8 mouse cellular contexts compared by ENCODE assay signal in genomic region chr15:25773711-25774513, GRCm38 (mm10).
A peak's percentile ranks its signal among the peaks of the same experiment; 100 is the strongest.
DNase-seq lines count a peak whose midpoint lies in the region; ATAC-seq and TF ChIP-seq lines count a peak whose summit lies in the region.

No protein-coding gene starts in this region.

- H3ac ChIP-seq in C2C12 (ENCODE audit: control insufficient read depth, insufficient read length, low read depth), result peak overlapping the region; percentile 13

- peak overlapping the region; percentile 19 for H3K4me3 ChIP-seq in C2C12 (ENCODE audit: insufficient read depth, poor library complexity, severe bottlenecking)
- H3K4me3 ChIP-seq in hindbrain, embryonic 12.5 days, result peak overlapping the region; percentile 31
- peak overlapping the region; percentile 41 for H3K4me3 ChIP-seq in lung, embryonic 16.5 days (ENCODE audit: low read length)
- peak overlapping the region; percentile 60 for H3K4me3 ChIP-seq in olfactory bulb, adult 2 months (ENCODE audit: insufficient read depth, low read depth, low read length)

- peak; percentile 47 for DNase-seq in adrenal gland, postnatal 25 days
- peak; percentile 74 for DNase-seq in layer of hippocampus, adult 9-11 months
- peak; percentile 43 for DNase-seq in thymus, postnatal 25 days

- peak overlapping the region; percentile 49 for H3K4me2 ChIP-seq in hindbrain, embryonic 12.5 days (replicated peaks)
- H3K4me2 ChIP-seq in lung, embryonic 16.5 days (ENCODE audit: low read depth, low read length), result peak overlapping the region; percentile 59

- no peaks in the 10 kb centered on the region for H3K27me3 ChIP-seq in C2C12 (ENCODE audit: control insufficient read depth, insufficient read depth, insufficient read length)
- no peaks in the 10 kb centered on the region for H3K27me3 ChIP-seq in hindbrain, embryonic 12.5 days
- H3K27me3 ChIP-seq in lung, embryonic 16.5 days (ENCODE audit: control insufficient read depth, insufficient read depth, low read depth, low read length), result no peaks in the 10 kb centered on the region

- peaks cover 64% of the 10 kb centered on the region for H3K36me3 ChIP-seq in C2C12 (ENCODE audit: control insufficient read depth, insufficient read depth)
- peaks cover 13% of the 10 kb centered on the region for H3K36me3 ChIP-seq in hindbrain, embryonic 12.5 days
- peaks cover 15% of the 10 kb centered on the region for H3K36me3 ChIP-seq in lung, embryonic 16.5 days (ENCODE audit: control insufficient read depth, insufficient read depth, low read length)

- TF ChIP-seq POLR2A in olfactory bulb, adult 2 months (IDR thresholded peaks at IDR 0.05; ENCODE audit: insufficient read depth, low read depth, low read length), result no peak

- peaks cover 66% of the 10 kb centered on the region for H3K79me2 ChIP-seq in C2C12 (ENCODE audit: control insufficient read depth, insufficient read depth)

- H3K9ac ChIP-seq in hindbrain, embryonic 12.5 days, result peak overlapping the region; percentile 9; the same call in 1 of the 2 replicates
- peak overlapping the region; percentile 27 for H3K9ac ChIP-seq in lung, embryonic 16.5 days (ENCODE audit: low read length)

- H3K79me3 ChIP-seq in C2C12 (ENCODE audit: low read depth), result peaks cover 11% of the 10 kb centered on the region

- WGBS in hindbrain, embryonic 12.5 days, result 2% methylated on average over 21 of the region's 21 CpGs
- WGBS in lung, embryonic 16.5 days, result 5% methylated on average over 21 of the region's 21 CpGs
- WGBS in olfactory bulb, adult 2 months, result under 1% methylated on average over 21 of the region's 21 CpGs

- peak overlapping the region; percentile 79 for H3K27ac ChIP-seq in hindbrain, embryonic 12.5 days
- H3K27ac ChIP-seq in lung, embryonic 16.5 days (ENCODE audit: low read length), result peak overlapping the region; percentile 91
- H3K27ac ChIP-seq in olfactory bulb, adult 2 months (ENCODE audit: insufficient read depth, low read depth, low read length), result peak overlapping the region; percentile 96

- ATAC-seq in frontal cortex, adult (ENCODE audit: low TSS enrichment), result peak; percentile 55
- peak; percentile 91 for ATAC-seq in hindbrain, embryonic 12.5 days (ENCODE audit: low FRiP score)
- ATAC-seq in lung, embryonic 16.5 days (ENCODE audit: low read depth), result peak; percentile 64

- no peaks in the 10 kb centered on the region for H3K9me3 ChIP-seq in hindbrain, embryonic 12.5 days (replicated peaks)
- no peaks in the 10 kb centered on the region for H3K9me3 ChIP-seq in lung, embryonic 16.5 days (ENCODE audit: control insufficient read depth, low read length)

- no peak for TF ChIP-seq CTCF in C2C12 (IDR thresholded peaks at IDR 0.05; ENCODE audit: control insufficient read depth, insufficient read depth, insufficient read length)
- TF ChIP-seq CTCF in olfactory bulb, adult 2 months (IDR thresholded peaks at IDR 0.05; ENCODE audit: insufficient read depth, low read depth, low read length), result no peak

- H3K4me1 ChIP-seq in hindbrain, embryonic 12.5 days, result peaks cover 46% of the 10 kb centered on the region
- H3K4me1 ChIP-seq in lung, embryonic 16.5 days (replicated peaks; ENCODE audit: control insufficient read depth, insufficient read depth, low read length), result peaks cover 37% of the 10 kb centered on the region
- H3K4me1 ChIP-seq in olfactory bulb, adult 2 months (ENCODE audit: control insufficient read depth, insufficient read depth, low read length), result peaks cover 27% of the 10 kb centered on the region

TF ChIP-seq in C2C12, 6 proteins besides CTCF, POLR2A, EP300 and RAD21:
- TF ChIP-seq MAX (IDR thresholded peaks at IDR 0.05) (no peak), MYOG (IDR thresholded peaks at IDR 0.05; ENCODE audit: control insufficient read depth, extremely low read depth, insufficient read length) (no peak), USF1 (IDR thresholded peaks at IDR 0.05; ENCODE audit: low read depth) (peak; percentile 91), FOSL1 (IDR thresholded peaks at IDR 0.05; ENCODE audit: insufficient read depth, low read length, poor library complexity, severe bottlenecking) (no peak)

Comparison
In these comparisons a context has a peak if more than half of its experiments do, and no peak if none do; other contexts are left out.
1. Peak in every context shown above with its lines: DNase-seq, ATAC-seq, H3K4me3 ChIP-seq and H3K27ac ChIP-seq.